Mouse (Mus musculus) kidney, embryonic 16.5 days (tissue): ENCODE results near the gene Slc22a21. TPM values are rescaled to one million over a fixed set of nuclear protein-coding genes. Genes with fewer than 3 reads are reported as not detected.
"Not testable (repeated sequence)": the region's sequence is repeated elsewhere in the genome, so short reads cannot be mapped to it uniquely, and the experiment has no call there.

Experiments
- ATAC-seq: fragments of 200-750 bp; cut with Nextera tagmentation; 2 replicates; pipeline ENCODE4 v1.8.0; 2017; ENCODE audit warnings: moderate TSS enrichment; ENCODE audit not compliant: low FRiP score, low TSS enrichment
- H3K27ac ChIP-seq: fragments of 300-500 bp; sonication (generic); 2 replicates; pipeline ENCODE4 v1.5.1; 2014; ENCODE audit warnings: low read length
- H3K27me3 ChIP-seq: fragments of 300-500 bp; sonication (generic); 2 replicates; pipeline ENCODE4 v1.6.1; 2014; ENCODE audit warnings: low read length, control low read depth, mixed read lengths; ENCODE audit not compliant: insufficient read depth
- H3K36me3 ChIP-seq: fragments of 300-500 bp; sonication (generic); 2 replicates; pipeline ENCODE4 v1.6.1; 2014; ENCODE audit warnings: low read length, control low read depth, mixed read lengths; ENCODE audit not compliant: insufficient read depth
- H3K4me1 ChIP-seq: fragments of 300-500 bp; sonication (generic); 2 replicates; pipeline ENCODE4 v1.6.1; 2014; ENCODE audit warnings: low read length, control low read depth, mixed read lengths; ENCODE audit not compliant: insufficient read depth
- H3K4me2 ChIP-seq: fragments of 300-500 bp; sonication (generic); replicated peaks from 2 replicates; pipeline ENCODE4 v1.6.1; 2014; ENCODE audit warnings: low read depth, low read length
- H3K4me3 ChIP-seq: fragments of 300-500 bp; sonication (generic); 2 replicates; pipeline ENCODE4 v1.5.1; 2014; ENCODE audit warnings: mild to moderate bottlenecking, low read length
- H3K9ac ChIP-seq: fragments of 300-500 bp; sonication (generic); replicated peaks from 2 replicates; pipeline ENCODE4 v1.6.1; 2014; ENCODE audit warnings: low read length
- H3K9me3 ChIP-seq: fragments of 300-500 bp; sonication (generic); 2 replicates; pipeline ENCODE4 v1.6.1; 2016; ENCODE audit warnings: low read length, control low read depth
- WGBS: fragments of 180-500 bp; shearing (Covaris S2); extraction: QIAGEN DNeasy Blood & Tissue Kit; methylation state at CpG from one replicate; pipeline ENCODE4 v1.1.7; 2014; 5-methylcytosine and 5-hydroxymethylcytosine counted together
- polyA plus RNA-seq: library from polyadenylated mRNA; unstranded; fragments of >200 nt; fragmentation: Nextera tagmentation; extraction: Ambion mirVana; gene quantifications from 2 replicates; pipeline ENCODE4 v1.2.1, GENCODE M21; 2015

Slc22a21 gene
- polyA plus RNA-seq, 1 experiment from 2014 or later: 5.4 TPM

GRCm38 (mm10) chr11:54016051-54016450 is 35.9 kb upstream of the Slc22a21 start:
- H3K9ac ChIP-seq: no peak overlapping the region
- ATAC-seq: no peak
- WGBS: 57% methylated on average over 8 of the region's 8 CpGs
- no peak overlapping the region for H3K27ac ChIP-seq
- no peak overlapping the region for H3K4me3 ChIP-seq
- H3K27me3 ChIP-seq: no peaks in the 10 kb centered on the region
- H3K4me1 ChIP-seq: no peaks in the 10 kb centered on the region
- no peaks in the 10 kb centered on the region for H3K36me3 ChIP-seq
- H3K4me2 ChIP-seq: no peak overlapping the region
- no peaks in the 10 kb centered on the region for H3K9me3 ChIP-seq

- H3K9ac ChIP-seq: no peak overlapping the region
- H3K27ac ChIP-seq: no peak overlapping the region
- ATAC-seq: no peak
- WGBS: 79% methylated on average over 5 of the region's 5 CpGs
- no peaks in the 10 kb centered on the region for H3K36me3 ChIP-seq
- H3K9me3 ChIP-seq: no peaks in the 10 kb centered on the region
- no peak overlapping the region for H3K4me3 ChIP-seq
- no peak overlapping the region for H3K4me2 ChIP-seq
- no peaks in the 10 kb centered on the region for H3K4me1 ChIP-seq
- no peaks in the 10 kb centered on the region for H3K27me3 ChIP-seq
These were observed 32.8 kb upstream of the Slc22a21 start for GRCm38 (mm10) chr11:54012961-54013360.

- no peak for ATAC-seq
- Histone ChIP-seq H3K27ac (no peak overlapping the region), H3K9ac (no peak overlapping the region), H3K27me3 (no peaks in the 10 kb centered on the region), H3K9me3 (no peaks in the 10 kb centered on the region), H3K4me2 (no peak overlapping the region), H3K4me3 (no peak overlapping the region), H3K36me3 (no peaks in the 10 kb centered on the region), H3K4me1 (no peaks in the 10 kb centered on the region; the same call in 1 of the 2 replicates)
- WGBS: 81% methylated on average over 2 of the region's 2 CpGs
These were observed 31.1 kb upstream of the Slc22a21 start for GRCm38 (mm10) chr11:54011255-54011654.

GRCm38 (mm10) chr11:54008416-54008920 is 28.3 kb upstream of the Slc22a21 start:
- Histone ChIP-seq H3K4me3 (no peak overlapping the region), H3K4me2 (no peak overlapping the region), H3K36me3 (no peaks in the 10 kb centered on the region), H3K9me3 (no peaks in the 10 kb centered on the region), H3K27ac (no peak overlapping the region), H3K4me1 (no peaks in the 10 kb centered on the region; the same call in 1 of the 2 replicates), H3K27me3 (no peaks in the 10 kb centered on the region), H3K9ac (no peak overlapping the region)
- no peak for ATAC-seq
- 61% methylated on average over 10 of the region's 10 CpGs for WGBS

GRCm38 (mm10) chr11:54007717-54008116 is 27.6 kb upstream of the Slc22a21 start:
- Histone ChIP-seq H3K27me3 (no peaks in the 10 kb centered on the region), H3K9me3 (no peaks in the 10 kb centered on the region), H3K4me2 (no peak overlapping the region), H3K4me3 (no peak overlapping the region), H3K4me1 (no peaks in the 10 kb centered on the region; the same call in 1 of the 2 replicates), H3K36me3 (no peaks in the 10 kb centered on the region), H3K9ac (no peak overlapping the region), H3K27ac (no peak overlapping the region)
- WGBS: 85% methylated on average over 11 of the region's 11 CpGs
- ATAC-seq: no peak

- no peaks in the 10 kb centered on the region for H3K9me3 ChIP-seq
- no peaks in the 10 kb centered on the region; the same call in 1 of the 2 replicates for H3K4me1 ChIP-seq
- 55% methylated on average over 4 of the region's 4 CpGs for WGBS
- no peaks in the 10 kb centered on the region for H3K27me3 ChIP-seq
- H3K4me2 ChIP-seq: no peak overlapping the region
- no peak overlapping the region for H3K4me3 ChIP-seq
- no peak overlapping the region for H3K9ac ChIP-seq
- no peak overlapping the region for H3K27ac ChIP-seq
- no peaks in the 10 kb centered on the region for H3K36me3 ChIP-seq
- no peak for ATAC-seq
These were observed 26.8 kb upstream of the Slc22a21 start for GRCm38 (mm10) chr11:54006901-54007300.

GRCm38 (mm10) chr11:54006362-54006761 is 26.2 kb upstream of the Slc22a21 start:
- not testable (repeated sequence) for H3K4me3 ChIP-seq, H3K9ac ChIP-seq, H3K27me3 ChIP-seq, H3K9me3 ChIP-seq, H3K4me1 ChIP-seq, H3K27ac ChIP-seq, H3K36me3 ChIP-seq, ATAC-seq, H3K4me2 ChIP-seq
- WGBS: 35% methylated on average over 5 of the region's 5 CpGs

GRCm38 (mm10) chr11:54004734-54005133 is 24.6 kb upstream of the Slc22a21 start:
- ATAC-seq: no peak
- H3K27ac ChIP-seq: no peak overlapping the region
- H3K36me3 ChIP-seq: no peaks in the 10 kb centered on the region
- no peak overlapping the region for H3K4me3 ChIP-seq
- no peak overlapping the region for H3K4me2 ChIP-seq
- H3K27me3 ChIP-seq: no peaks in the 10 kb centered on the region
- no peak overlapping the region for H3K9ac ChIP-seq
- 78% methylated on average over 3 of the region's 3 CpGs for WGBS
- H3K9me3 ChIP-seq: no peaks in the 10 kb centered on the region
- no peaks in the 10 kb centered on the region; the same call in 1 of the 2 replicates for H3K4me1 ChIP-seq

GRCm38 (mm10) chr11:54004221-54004620 is 24.1 kb upstream of the Slc22a21 start:
- 72% methylated on average over 9 of the region's 9 CpGs for WGBS
- H3K9ac ChIP-seq: no peak overlapping the region
- H3K27ac ChIP-seq: no peak overlapping the region
- H3K4me3 ChIP-seq: no peak overlapping the region
- no peaks in the 10 kb centered on the region for H3K9me3 ChIP-seq
- H3K4me1 ChIP-seq: no peaks in the 10 kb centered on the region; the same call in 1 of the 2 replicates
- no peak overlapping the region for H3K4me2 ChIP-seq
- no peak for ATAC-seq
- no peaks in the 10 kb centered on the region for H3K36me3 ChIP-seq
- H3K27me3 ChIP-seq: no peaks in the 10 kb centered on the region

GRCm38 (mm10) chr11:54002761-54003717 is 22.9 kb upstream of the Slc22a21 start:
- not testable (repeated sequence) for H3K9me3 ChIP-seq, H3K9ac ChIP-seq, H3K36me3 ChIP-seq, H3K27ac ChIP-seq, H3K4me3 ChIP-seq, H3K27me3 ChIP-seq, H3K4me1 ChIP-seq, H3K4me2 ChIP-seq
- peak; percentile 55 for ATAC-seq
- 26% methylated on average over 12 of the region's 12 CpGs for WGBS
